Mouse (Mus musculus) E14TG2a.4 (cell line): ENCODE measurements around the gene Rhox2g.
"Not testable (repeated sequence)": the region's sequence is repeated elsewhere in the genome, so short reads cannot be mapped to it uniquely, and the experiment has no call there.

Experiments
- CTCF ChIP-seq: conservative IDR thresholded peaks from 2 replicates; pipeline ENCODE4 v1.5.1; 2014; ENCODE audit warnings: low read length
- POU5F1 ChIP-seq: IDR thresholded peaks from 2 replicates; pipeline ENCODE4 v1.6.1; 2014; ENCODE audit warnings: low read length, borderline replicate concordance

DNA sequence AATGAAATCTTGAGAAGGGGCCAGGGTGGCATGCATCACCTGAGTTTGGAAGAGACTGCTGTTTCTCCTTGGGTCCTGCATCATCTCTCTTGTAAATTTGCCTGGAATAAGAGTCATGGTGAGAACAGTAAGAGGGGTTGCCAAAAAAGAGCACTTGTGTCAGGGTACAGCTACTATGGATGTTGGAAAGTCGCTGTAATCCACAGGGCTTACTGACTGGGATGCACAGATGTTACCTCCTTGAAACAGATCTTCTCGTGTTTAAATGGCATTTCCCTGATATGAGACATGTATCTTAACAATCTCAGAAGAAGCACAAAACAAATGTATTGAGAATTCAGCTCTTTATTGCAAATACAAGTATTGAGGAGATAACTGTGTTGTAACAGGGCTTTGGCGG is 25.4 kb upstream of the Rhox2g start, which contains the start of gene Rhox3h:
- TF ChIP-seq CTCF, POU5F1: not testable (repeated sequence)
